ENCODE assay signal across 9 mouse cellular contexts in genomic region chr8:108910843-108911242, GRCm38 (mm10).
DNase-seq lines count a peak whose midpoint lies in the region; ATAC-seq lines count a peak whose summit lies in the region.
"Had no signal": no experiment of that assay in that cellular context is flagged by ENCODE, and none has a peak within 500 bp of the region (broad histone marks: within the 10 kb centered on the region; RNA-seq: fewer than 3 reads in every experiment).

No protein-coding gene starts in this region.

- H3K27me3 ChIP-seq in heart, embryonic 12.5 days (replicated peaks): no peaks in the 10 kb centered on the region
- H3K27me3 ChIP-seq in liver, embryonic 15.5 days: no peaks in the 10 kb centered on the region
- no peaks in the 10 kb centered on the region for H3K27me3 ChIP-seq in kidney, embryonic 14.5 days (ENCODE audit: control insufficient read depth, insufficient read depth, low read length)
- H3K27me3 ChIP-seq: embryonic facial prominence, embryonic 15.5 days had no signal

- H3K4me3 ChIP-seq in heart, embryonic 12.5 days: no peak overlapping the region
- no peak overlapping the region for H3K4me3 ChIP-seq in liver, embryonic 15.5 days (replicated peaks)
- H3K4me3 ChIP-seq in kidney, embryonic 14.5 days (ENCODE audit: low read length): no peak overlapping the region
- H3K4me3 ChIP-seq: embryonic facial prominence, embryonic 15.5 days had no signal

- 36% methylated on average over 12 of the region's 12 CpGs for WGBS in heart, embryonic 12.5 days
- 64% methylated on average over 12 of the region's 12 CpGs for WGBS in liver, embryonic 15.5 days (ENCODE audit: insufficient replicate concordance)
- 83% methylated on average over 12 of the region's 12 CpGs for WGBS in kidney, embryonic 14.5 days

- H3K9me3 ChIP-seq in heart, embryonic 12.5 days (replicated peaks): no peaks in the 10 kb centered on the region
- H3K9me3 ChIP-seq in liver, embryonic 15.5 days (replicated peaks): no peaks in the 10 kb centered on the region
- no peaks in the 10 kb centered on the region for H3K9me3 ChIP-seq in kidney, embryonic 14.5 days (ENCODE audit: control insufficient read depth, low read length)
- H3K9me3 ChIP-seq: embryonic facial prominence, embryonic 15.5 days had no signal

- H3K9ac ChIP-seq in heart, embryonic 12.5 days: peak overlapping the region; percentile 10; the same call in 1 of the 2 replicates
- H3K9ac ChIP-seq in liver, embryonic 15.5 days: no peak overlapping the region
- no peak overlapping the region for H3K9ac ChIP-seq in kidney, embryonic 14.5 days (ENCODE audit: low read depth, low read length)
- H3K9ac ChIP-seq: embryonic facial prominence, embryonic 15.5 days had no signal

- H3K36me3 ChIP-seq in heart, embryonic 12.5 days: no peaks in the 10 kb centered on the region
- H3K36me3 ChIP-seq in liver, embryonic 15.5 days (replicated peaks): no peaks in the 10 kb centered on the region
- no peaks in the 10 kb centered on the region for H3K36me3 ChIP-seq in kidney, embryonic 14.5 days (ENCODE audit: control insufficient read depth, insufficient read depth, low read length)
- H3K36me3 ChIP-seq: embryonic facial prominence, embryonic 15.5 days had no signal

- H3K4me1 ChIP-seq in heart, embryonic 12.5 days (replicated peaks): peaks cover 31% of the 10 kb centered on the region
- H3K4me1 ChIP-seq in liver, embryonic 15.5 days (replicated peaks): peaks cover 12% of the 10 kb centered on the region
- no peaks in the 10 kb centered on the region for H3K4me1 ChIP-seq in kidney, embryonic 14.5 days (ENCODE audit: control insufficient read depth, insufficient read depth, low read length)

- no peak overlapping the region for H3K4me2 ChIP-seq in heart, embryonic 12.5 days
- no peak overlapping the region for H3K4me2 ChIP-seq in liver, embryonic 15.5 days
- no peak overlapping the region for H3K4me2 ChIP-seq in kidney, embryonic 14.5 days (replicated peaks; ENCODE audit: low read depth, low read length)
- H3K4me2 ChIP-seq: embryonic facial prominence, embryonic 15.5 days had no signal

- H3K27ac ChIP-seq in heart, embryonic 12.5 days (ENCODE audit: poor library complexity, severe bottlenecking): peak overlapping the region; percentile 59
- no peak overlapping the region for H3K27ac ChIP-seq in liver, embryonic 15.5 days (replicated peaks)
- H3K27ac ChIP-seq in kidney, embryonic 14.5 days (ENCODE audit: low read depth, low read length): no peak overlapping the region
- H3K27ac ChIP-seq: embryonic facial prominence, embryonic 15.5 days had no signal

- DNase-seq in cerebellum, postnatal 10 days: peak; percentile 26 to 32
- DNase-seq in cerebellum, postnatal 25 days: no peak
- DNase-seq in 416B (ENCODE audit: low read depth): peak; percentile 50
- no peak for DNase-seq in spleen, adult 12 weeks (ENCODE audit: low spot score)

- no peak for ATAC-seq in heart, embryonic 12.5 days (ENCODE audit: insufficient number of reproducible peaks, low FRiP score)
- ATAC-seq in liver, embryonic 15.5 days (ENCODE audit: insufficient read depth): 0 out of 2 replicates have a peak, but pooled peaks have one; percentile 14
- no peak for ATAC-seq in frontal cortex, adult (ENCODE audit: low TSS enrichment)
- no peak for ATAC-seq in kidney, embryonic 14.5 days (ENCODE audit: low FRiP score, low TSS enrichment)

Comparison
In these comparisons a context has a peak if more than half of its experiments do, and no peak if none do; other contexts are left out.
1. DNase-seq: peak in cerebellum, postnatal 10 days (2 of 2) and 416B (single experiment); none in cerebellum, postnatal 25 days (0 of 2) and spleen, adult 12 weeks (single experiment).